Mouse (Mus musculus) heart, adult 9 months (tissue): ENCODE results near the gene Adgrl3.

Experiments
- DNase-seq, 2 experiments: peaks; one replicate each; pipeline ENCODE4 v3.0.0; 2022; ENCODE audit warnings: low spot score in 2 of 2

Gene Adgrl3

GRCm38 (mm10) chr5:81227256-81227655 is 207.3 kb downstream of the Adgrl3 start:
- no peak for DNase-seq

GRCm38 (mm10) chr5:81248724-81249123 is 228.8 kb downstream of the Adgrl3 start:
- no peak for DNase-seq

GRCm38 (mm10) chr5:81256091-81256490 is 236.2 kb downstream of the Adgrl3 start:
- DNase-seq = no peak

DNA sequence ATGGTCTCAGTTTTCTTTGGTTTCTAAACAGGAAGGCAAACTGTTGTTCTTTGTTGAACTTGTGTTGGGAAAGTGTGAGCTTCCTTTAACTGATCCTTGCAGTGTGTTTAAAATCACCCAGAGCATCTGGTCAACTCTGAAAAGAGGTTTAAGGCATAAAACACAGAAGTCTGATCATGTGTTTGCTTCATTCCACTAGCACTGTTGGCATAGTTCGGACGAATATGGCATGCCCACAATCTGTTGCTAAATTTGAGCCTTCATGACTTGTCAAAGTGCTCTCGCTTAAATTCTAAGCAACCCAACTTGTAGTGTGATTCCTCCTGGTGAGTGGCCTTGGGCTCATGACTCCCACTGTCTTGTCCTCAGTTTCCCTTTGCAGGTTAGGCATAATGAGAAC is 249.8 kb downstream of the Adgrl3 start:
- DNase-seq = no peak

GRCm38 (mm10) chr5:81275346-81276047 is 255.6 kb downstream of the Adgrl3 start:
- DNase-seq = no peak

DNA sequence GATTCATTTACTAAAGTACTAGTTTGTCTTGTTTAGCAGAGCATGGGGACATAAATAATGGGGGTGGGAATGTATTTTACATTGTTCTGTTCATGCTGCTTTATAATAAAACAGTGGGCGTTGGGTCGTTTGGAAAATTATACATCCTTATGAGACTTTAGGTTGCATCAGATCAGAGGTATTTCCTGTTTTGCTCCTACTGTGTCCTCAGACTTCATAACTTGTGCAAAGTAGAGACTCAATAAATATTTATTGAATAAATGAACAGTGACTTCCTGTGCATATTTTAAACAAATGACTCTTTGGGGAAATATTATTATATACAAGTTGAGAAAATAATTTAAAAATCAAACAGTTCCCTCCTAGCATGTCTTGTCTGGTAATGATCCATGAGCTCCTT is 259.3 kb downstream of the Adgrl3 start:
- DNase-seq = no peak

DNA sequence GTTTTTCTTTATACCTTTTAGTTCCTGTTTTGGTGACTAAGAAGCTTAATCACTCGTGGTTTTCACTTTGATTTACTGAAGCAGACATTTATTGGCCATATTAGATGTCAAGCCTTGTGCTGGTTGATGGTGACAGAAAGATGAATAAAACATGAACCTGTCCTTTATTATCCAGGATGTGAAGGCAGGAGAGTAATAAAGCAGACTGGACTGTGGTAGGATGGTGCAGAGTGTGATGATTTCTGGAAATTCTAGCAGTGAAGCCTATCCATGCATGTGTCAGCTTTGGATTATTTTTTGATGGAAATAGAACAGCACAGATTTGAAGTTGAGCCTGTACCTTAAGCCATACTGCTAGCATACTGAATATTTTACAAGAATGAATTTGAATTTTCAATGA is 265.7 kb downstream of the Adgrl3 start:
- no peak for DNase-seq

DNA sequence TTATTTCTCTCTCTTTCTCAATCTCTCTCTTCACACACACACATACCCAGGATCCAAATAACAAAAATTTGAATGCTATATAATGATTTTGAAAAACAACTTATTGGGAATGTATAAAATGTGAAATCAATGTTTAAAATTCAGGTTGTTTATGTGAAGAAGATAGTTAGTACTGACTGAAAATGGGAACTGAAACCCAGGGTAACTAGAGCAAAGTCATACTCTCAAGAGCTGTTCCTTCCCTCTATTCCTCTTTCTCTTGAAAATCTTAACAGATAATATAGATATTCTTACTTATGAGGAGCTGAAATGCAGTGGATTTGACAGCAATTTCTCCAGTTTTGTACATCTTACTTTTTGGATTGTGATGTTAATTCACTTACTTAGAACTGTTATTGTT is 281.9 kb downstream of the Adgrl3 start:
- no peak for DNase-seq

DNA sequence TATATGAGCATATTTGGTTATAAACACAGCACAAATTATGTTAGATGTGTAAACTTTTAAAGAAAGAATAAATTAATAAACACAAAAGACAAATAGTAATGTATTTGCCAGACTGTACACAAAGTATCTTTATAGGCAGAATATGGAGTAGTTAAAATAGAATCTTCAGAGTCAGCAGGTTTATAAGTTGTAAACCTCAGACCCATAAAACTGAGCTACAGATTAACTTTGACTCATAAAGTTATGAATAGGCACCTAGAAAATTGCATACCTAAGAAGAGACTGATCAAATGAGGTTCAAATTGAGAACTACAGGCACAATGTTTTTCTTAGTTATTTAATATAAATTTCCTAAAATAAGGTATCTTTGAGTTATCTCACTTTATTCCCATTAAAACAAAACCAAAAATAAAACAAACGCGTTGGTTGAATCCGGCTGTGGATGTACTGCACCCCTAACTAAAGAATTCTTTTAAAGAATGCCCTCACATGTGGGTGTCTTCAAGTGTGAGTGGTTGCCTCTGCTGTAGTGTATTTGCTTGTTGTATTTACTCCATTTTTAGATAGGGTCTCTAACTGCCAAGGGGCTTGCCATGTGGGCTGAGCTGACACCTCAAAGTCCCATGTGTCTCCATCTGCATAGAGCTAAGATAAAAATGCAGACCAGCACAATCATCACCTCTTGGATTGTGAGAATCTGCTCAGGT is 297.6 kb downstream of the Adgrl3 start:
- no peak for DNase-seq

DNA sequence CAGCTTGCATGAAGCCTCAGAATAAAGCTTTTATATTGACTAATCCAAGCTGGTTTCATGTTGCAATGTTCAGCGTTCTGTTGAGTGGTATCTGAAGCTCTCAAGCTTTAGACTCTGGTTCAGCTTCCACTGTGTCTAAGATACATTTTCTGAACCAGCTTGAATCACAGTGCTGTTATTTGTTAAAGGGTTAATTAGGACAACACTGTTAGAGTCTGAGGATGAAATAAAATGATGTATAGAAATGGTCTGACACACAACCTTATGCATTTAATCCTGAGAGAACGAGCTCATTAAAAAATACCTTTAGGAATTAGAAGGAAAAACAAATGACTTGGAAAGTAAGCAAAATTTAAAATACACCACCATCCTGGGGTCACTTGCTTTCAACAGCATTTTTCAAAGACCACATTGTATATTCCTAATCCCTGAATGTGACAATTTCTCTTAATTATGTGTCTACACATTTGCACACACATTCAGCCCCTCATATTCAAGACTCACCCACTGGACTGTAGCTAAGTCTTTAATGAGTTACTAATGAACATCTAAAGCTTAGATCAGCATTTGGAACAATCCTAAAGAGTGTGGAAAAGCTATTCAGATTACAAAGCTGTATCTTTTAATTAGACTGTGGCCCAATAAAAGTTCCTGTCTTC is 301.5 kb downstream of the Adgrl3 start:
- DNase-seq = no peak

- no peak for DNase-seq
These were observed 302.1 kb downstream of the Adgrl3 start for GRCm38 (mm10) chr5:81322064-81322463.

DNA sequence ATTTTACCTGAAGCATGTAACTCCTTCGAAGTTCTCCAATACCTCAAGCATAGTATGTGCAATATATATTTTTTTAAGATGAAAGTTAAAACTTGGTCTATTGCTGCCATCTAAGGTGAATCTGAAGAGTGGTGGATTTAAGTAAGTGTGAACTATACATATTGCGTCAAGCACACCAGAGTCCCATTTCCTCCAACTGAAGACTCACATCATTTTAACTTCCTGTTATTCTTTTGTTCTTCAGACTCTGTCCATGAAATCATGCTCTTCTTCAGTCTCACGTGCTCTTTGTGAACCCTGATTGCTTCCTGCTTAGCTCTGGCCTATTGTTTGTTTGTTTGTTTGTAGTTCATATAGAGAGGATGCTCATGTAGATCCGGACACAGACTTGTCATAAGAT is 307.0 kb downstream of the Adgrl3 start:
- DNase-seq = no peak

- DNase-seq = no peak
These were observed 307.5 kb downstream of the Adgrl3 start for GRCm38 (mm10) chr5:81327392-81327791.

GRCm38 (mm10) chr5:81329571-81329971 is 309.6 kb downstream of the Adgrl3 start:
- DNase-seq = no peak

GRCm38 (mm10) chr5:81344330-81344729 is 324.4 kb downstream of the Adgrl3 start:
- DNase-seq = no peak

- no peak for DNase-seq
These were observed 325.1 kb downstream of the Adgrl3 start for GRCm38 (mm10) chr5:81345096-81345435.

- peak in 1 of 2 experiments; percentile 5 for DNase-seq
These were observed 325.6 kb downstream of the Adgrl3 start for GRCm38 (mm10) chr5:81345436-81346131.

DNA sequence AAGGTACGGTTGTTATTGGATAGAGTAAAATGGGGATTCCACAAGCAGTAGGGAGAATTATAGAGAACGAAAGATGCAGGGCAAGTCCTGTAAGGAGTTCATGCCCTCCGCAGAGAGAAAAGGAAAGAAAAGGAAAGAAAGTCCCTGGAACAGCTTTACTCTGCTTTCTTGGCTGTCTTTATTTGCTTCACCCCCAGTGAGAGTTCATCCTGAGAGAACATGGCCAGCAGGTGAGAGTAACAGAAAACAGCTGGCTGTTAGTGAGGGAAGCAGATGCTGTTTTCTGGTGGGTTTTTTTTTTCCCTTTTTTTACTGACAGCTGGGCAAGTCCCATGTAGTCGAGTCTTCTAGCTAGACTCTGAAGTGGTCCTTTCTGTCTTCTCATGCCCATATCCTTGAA is 327.6 kb downstream of the Adgrl3 start:
- no peak for DNase-seq

- no peak for DNase-seq
These were observed 339.6 kb downstream of the Adgrl3 start for GRCm38 (mm10) chr5:81359560-81359959.

- peak; percentile 2 to 9 for DNase-seq
These were observed 344.3 kb downstream of the Adgrl3 start for GRCm38 (mm10) chr5:81364198-81364643.

DNA sequence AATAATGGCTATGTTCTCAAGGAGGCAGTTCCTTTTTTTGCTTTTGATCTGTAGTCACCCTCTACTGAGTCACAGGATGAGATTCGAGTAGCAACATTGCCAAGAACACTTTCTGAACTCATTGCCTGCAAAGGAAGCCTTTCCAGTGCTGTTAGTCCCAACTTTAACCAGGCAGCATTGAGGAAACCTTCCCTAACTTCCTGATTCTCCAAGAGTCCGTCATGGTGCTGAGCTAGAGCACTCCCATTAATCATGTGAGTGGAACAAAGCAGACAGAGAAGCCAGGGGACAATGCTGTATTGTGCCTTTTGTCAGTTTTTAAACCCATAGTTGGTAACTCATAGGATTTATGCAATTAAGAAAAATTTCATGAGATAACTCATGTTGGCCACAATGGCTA is 345.3 kb downstream of the Adgrl3 start:
- DNase-seq = no peak

DNA sequence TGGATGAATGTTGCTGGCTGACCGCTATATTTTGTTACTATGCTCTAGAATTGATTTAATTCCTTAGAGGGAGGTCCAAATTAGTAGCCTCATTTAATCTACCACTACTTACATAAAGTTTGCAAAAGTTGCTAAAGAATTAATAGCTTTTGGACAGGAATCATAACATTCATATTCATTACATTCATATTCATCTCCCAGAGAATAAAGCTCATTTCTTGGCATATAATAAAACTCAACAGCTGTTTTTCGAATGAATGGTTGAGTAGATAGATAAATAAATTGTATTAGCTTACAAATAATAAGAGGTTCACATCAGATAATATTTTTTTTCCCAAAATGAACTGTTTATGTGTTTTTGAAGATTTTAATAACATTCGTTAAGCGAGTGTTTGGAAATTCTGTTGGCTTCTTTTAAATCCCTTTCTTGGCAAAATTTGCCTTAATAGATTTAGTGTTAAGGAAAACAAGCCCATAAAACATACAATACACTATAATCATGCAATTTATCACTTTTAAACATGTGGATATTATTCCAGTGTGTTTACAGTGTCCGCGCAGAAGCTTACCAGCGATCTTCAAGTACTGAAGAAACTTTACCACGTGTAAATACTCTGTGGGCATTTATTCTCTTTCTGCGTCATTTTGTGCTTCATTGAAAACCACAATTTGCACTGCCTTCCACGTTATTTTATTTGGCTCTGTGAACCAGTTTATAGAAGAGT is 350.4 kb downstream of the Adgrl3 start:
- no peak for DNase-seq
